14 mouse cellular contexts compared by ENCODE assay signal in genomic region chr4:34784865-34785264, GRCm38 (mm10). TPM values are rescaled to one million over a fixed set of nuclear protein-coding genes. Genes with fewer than 3 reads are reported as not detected.
DNase-seq lines count a peak whose midpoint lies in the region; ATAC-seq and TF ChIP-seq lines count a peak whose summit lies in the region.
"Had no signal": no experiment of that assay in that cellular context is flagged by ENCODE, and none has a peak within 500 bp of the region (broad histone marks: within the 10 kb centered on the region; RNA-seq: fewer than 3 reads in every experiment).

No protein-coding gene starts in this region.

- no peaks in the 10 kb centered on the region for H3K36me3 ChIP-seq in liver, adult 2 months (ENCODE audit: control insufficient read depth, insufficient read depth, low read length)
- H3K36me3 ChIP-seq in liver, embryonic 11.5 days (ENCODE audit: control insufficient read depth, insufficient read depth, low read length): no peaks in the 10 kb centered on the region
- H3K36me3 ChIP-seq in ES-Bruce4 (ENCODE audit: control insufficient read depth, insufficient read depth, low read length, poor library complexity, severe bottlenecking): no peaks in the 10 kb centered on the region
- H3K36me3 ChIP-seq: hindbrain, embryonic 15.5 days had no signal

- H3K27ac ChIP-seq in cerebellum, adult 2 months (ENCODE audit: insufficient read depth, low read length): no peak overlapping the region
- H3K27ac ChIP-seq in liver, adult 2 months (replicated peaks; ENCODE audit: insufficient read depth, low read depth, low read length): no peak overlapping the region
- H3K27ac ChIP-seq in liver, embryonic 11.5 days (ENCODE audit: low read depth, low read length): no peak overlapping the region
- H3K27ac ChIP-seq in ES-Bruce4 (ENCODE audit: insufficient read depth, low read length): no peak overlapping the region
- H3K27ac ChIP-seq: hindbrain, embryonic 15.5 days had no signal

- H3K4me1 ChIP-seq in cerebellum, adult 2 months (ENCODE audit: control insufficient read depth, insufficient read depth, low read length): no peaks in the 10 kb centered on the region
- H3K4me1 ChIP-seq in liver, adult 2 months (ENCODE audit: control insufficient read depth, insufficient read depth, low read length): no peaks in the 10 kb centered on the region
- H3K4me1 ChIP-seq in liver, embryonic 11.5 days (replicated peaks; ENCODE audit: control insufficient read depth, insufficient read depth, low read length): no peaks in the 10 kb centered on the region
- no peaks in the 10 kb centered on the region for H3K4me1 ChIP-seq in ES-Bruce4 (ENCODE audit: control insufficient read depth, insufficient read depth, low read length)
- H3K4me1 ChIP-seq: hindbrain, embryonic 15.5 days had no signal

- H3K9ac ChIP-seq in liver, adult 2 months (ENCODE audit: low read depth, low read length): no peak overlapping the region
- no peak overlapping the region for H3K9ac ChIP-seq in liver, embryonic 11.5 days (ENCODE audit: low read depth, low read length)
- H3K9ac ChIP-seq in ES-Bruce4 (ENCODE audit: low read depth, poor library complexity, severe bottlenecking): no peak overlapping the region
- H3K9ac ChIP-seq: hindbrain, embryonic 15.5 days had no signal

- TF ChIP-seq EP300 in ES-Bruce4 (IDR thresholded peaks at IDR 0.05; ENCODE audit: insufficient read depth, low read depth, low read length): no peak

- no peak for TF ChIP-seq POLR2A in cerebellum, adult 2 months (IDR thresholded peaks at IDR 0.05; ENCODE audit: borderline replicate concordance, insufficient read depth, low read length)
- no peak for TF ChIP-seq POLR2A in liver, adult 2 months (IDR thresholded peaks at IDR 0.05; ENCODE audit: extremely low read depth, insufficient read depth, low read length)
- no peak for TF ChIP-seq POLR2A in ES-Bruce4 (IDR thresholded peaks at IDR 0.05; ENCODE audit: insufficient read depth, low read length)

- peak; percentile 24; the same call in 1 of the 2 replicates for TF ChIP-seq CTCF in cerebellum, adult 2 months (IDR thresholded peaks at IDR 0.05; ENCODE audit: borderline replicate concordance, insufficient read depth, low read depth, low read length)
- TF ChIP-seq CTCF in liver, adult 2 months (IDR thresholded peaks at IDR 0.05; ENCODE audit: low read depth, low read length): peak; percentile 59
- TF ChIP-seq CTCF in ES-Bruce4 (IDR thresholded peaks at IDR 0.05; ENCODE audit: low read depth, low read length): peak; percentile 90

- no peaks in the 10 kb centered on the region for H3K27me3 ChIP-seq in cerebellum, adult 2 months (ENCODE audit: control insufficient read depth, insufficient read depth, low read length)
- H3K27me3 ChIP-seq in liver, adult 2 months (ENCODE audit: control insufficient read depth, insufficient read depth, low read length): no peaks in the 10 kb centered on the region
- H3K27me3 ChIP-seq in liver, embryonic 11.5 days (replicated peaks; ENCODE audit: control insufficient read depth, insufficient read depth, low read length): no peaks in the 10 kb centered on the region
- no peaks in the 10 kb centered on the region for H3K27me3 ChIP-seq in ES-Bruce4 (ENCODE audit: control insufficient read depth, insufficient read depth, low read length, poor library complexity, severe bottlenecking)
- H3K27me3 ChIP-seq: hindbrain, embryonic 15.5 days had no signal

- H3K79me2 ChIP-seq in liver, adult 2 months (ENCODE audit: control insufficient read depth, insufficient read depth, low read length): no peaks in the 10 kb centered on the region

- no peak overlapping the region for H3K4me3 ChIP-seq in cerebellum, adult 2 months (replicated peaks; ENCODE audit: insufficient read depth, low read depth, low read length)
- H3K4me3 ChIP-seq in liver, adult 2 months (ENCODE audit: insufficient read depth, low read depth, low read length): no peak overlapping the region
- no peak overlapping the region for H3K4me3 ChIP-seq in liver, embryonic 11.5 days (ENCODE audit: low read depth, low read length)
- H3K4me3 ChIP-seq in ES-Bruce4 (ENCODE audit: low read depth, low read length): no peak overlapping the region
- H3K4me3 ChIP-seq: hindbrain, embryonic 15.5 days had no signal

- ATAC-seq in liver, embryonic 11.5 days (replicated peaks; ENCODE audit: low FRiP score): no peak

- WGBS in cerebellum, adult 2 months: 52% methylated on average over 5 of the region's 5 CpGs
- WGBS in liver, adult 2 months: 80% methylated on average over 5 of the region's 5 CpGs
- WGBS in liver, embryonic 11.5 days: 69% methylated on average over 5 of the region's 5 CpGs

- DNase-seq in cerebellum, adult 2 months: no peak
- no peak for DNase-seq in cerebellum, postnatal 36 days
- DNase-seq in liver, adult 2 months (ENCODE audit: extremely low read depth, low read depth, low spot score): no peak
- no peak for DNase-seq in liver, embryonic 11.5 days (ENCODE audit: low spot score)
- peak; percentile 20 for DNase-seq in lung, postnatal 10 days
- DNase-seq in ovary, adult 18-20 months (ENCODE audit: low spot score): no peak
- no peak for DNase-seq in layer of hippocampus, postnatal 14 days (ENCODE audit: low spot score in 2 of 2)
- DNase-seq: cerebellum, adult 9-11 months; heart, adult 18-20 months had no signal

- no peak overlapping the region for H3K4me2 ChIP-seq in liver, embryonic 11.5 days
- H3K4me2 ChIP-seq: hindbrain, embryonic 15.5 days had no signal

- no peaks in the 10 kb centered on the region for H3K9me3 ChIP-seq in liver, embryonic 11.5 days (ENCODE audit: control insufficient read depth, low read length)
- no peaks in the 10 kb centered on the region for H3K9me3 ChIP-seq in ES-Bruce4 (replicated peaks; ENCODE audit: control insufficient read depth, insufficient read depth, low read length, poor library complexity, severe bottlenecking)
- H3K9me3 ChIP-seq: hindbrain, embryonic 15.5 days had no signal

RNA-seq across cellular contexts. Expression of gene Smim8, which starts 6.6 kb away (rescaled TPM):
- polyA plus RNA-seq in cerebellum, adult 2 months (2012; rRNA removed): 25.0 and 25.4 TPM in 2 replicates
- 18.1 and 25.8 TPM in 2 replicates for total RNA-seq in liver, adult 2 months (2014; rRNA removed)
- 2.6 and 2.9 TPM in 2 replicates for polyA plus RNA-seq in liver, adult 2 months (2012; rRNA removed)
- 42.9 and 45.0 TPM in 2 replicates for polyA plus RNA-seq in liver, embryonic 11.5 days (2014; fragmentation: Nextera tagmentation; extraction: Ambion mirVana)
- 27.5 and 27.8 TPM in 2 replicates for polyA plus RNA-seq in ES-Bruce4 (2011; ENCODE audit: insufficient read depth, insufficient read length, low read depth, missing spikeins)
- total RNA-seq in layer of hippocampus, postnatal 14 days (2021): 10 to 100 TPM; 24.2 to 25.9 TPM

RNA-seq across cellular contexts. Expression of gene Gm136, which starts 28.8 kb away (rescaled TPM):
- polyA plus RNA-seq in cerebellum, adult 2 months (2012; rRNA removed): not detected in 2 replicates
- total RNA-seq in liver, adult 2 months (2014; rRNA removed): not detected in 2 replicates
- polyA plus RNA-seq in liver, adult 2 months (2012; rRNA removed): not detected in 2 replicates
- not detected in 2 replicates for polyA plus RNA-seq in liver, embryonic 11.5 days (2014; fragmentation: Nextera tagmentation; extraction: Ambion mirVana)
- polyA plus RNA-seq in ES-Bruce4 (2011; ENCODE audit: insufficient read depth, insufficient read length, low read depth, missing spikeins): not detected in 2 replicates
- not detected for total RNA-seq in layer of hippocampus, postnatal 14 days (2021)
- total RNA-seq: adrenal gland, adult 18-20 months; heart, adult 18-20 months; layer of hippocampus, adult 8-10 months had no signal
- polyA plus RNA-seq: forebrain, embryonic 11.5 days; hindbrain, embryonic 15.5 days had no signal

RNA-seq across cellular contexts. Expression of gene Cfap206, which starts 54.9 kb away (rescaled TPM):
- 0.59 and 1.2 TPM in 2 replicates for polyA plus RNA-seq in cerebellum, adult 2 months (2012; rRNA removed)
- total RNA-seq in liver, adult 2 months (2014; rRNA removed): not detected in 2 replicates
- not detected in 2 replicates for polyA plus RNA-seq in liver, adult 2 months (2012; rRNA removed)
- 0.13 TPM in 1 of 2 replicates, not detected in the other for polyA plus RNA-seq in liver, embryonic 11.5 days (2014; fragmentation: Nextera tagmentation; extraction: Ambion mirVana)
- 1.4 TPM in 1 of 2 replicates, not detected in the other for polyA plus RNA-seq in ES-Bruce4 (2011; ENCODE audit: insufficient read depth, insufficient read length, low read depth, missing spikeins)
- 1 to 10 TPM; 2.7 to 3.0 TPM for total RNA-seq in layer of hippocampus, postnatal 14 days (2021)

Comparison
In these comparisons a context has a peak if more than half of its experiments do, and no peak if none do; other contexts are left out.
1. CTCF ChIP-seq: peak in every context shown above with its lines; median percentile 90 in ES-Bruce4; 59 in liver, adult 2 months; 24 in cerebellum, adult 2 months.